Mouse (Mus musculus): Measurements from ENCODE around the gene Fat1. TPM values are rescaled to one million over a fixed set of nuclear protein-coding genes. Genes with fewer than 3 reads are reported as not detected.
A peak's percentile ranks its signal among the peaks of the same experiment; 100 is the strongest.

The Fat1 gene
- 24.4 TPM for polyA plus RNA-seq (2012; fragmentation: generic; extraction: Trizol)
- long read RNA-seq, experiment 1, partial matches to known transcripts, result 3 of 4 reads
- long read RNA-seq, experiment 1, other reads (novel, unspliced or antisense), result 1 of 4 reads
- long read RNA-seq, experiment 2, partial matches to known transcripts, result 8 of 13 reads
- long read RNA-seq, experiment 2, other reads (novel, unspliced or antisense), result 5 of 13 reads

GRCm38 (mm10) chr8:44934850-44935497, at the start of gene Fat1:
Gene Fat1 (plus strand): TSS chr8:44935447.
- peaks cover 22% of the 10 kb centered on the region for H3K79me3 ChIP-seq (ENCODE audit: low read depth)

GRCm38 (mm10) chr8:44894626-44895025, 40.6 kb upstream of the Fat1 start:
- H3ac ChIP-seq (ENCODE audit: control insufficient read depth, insufficient read length, low read depth), result no peak overlapping the region
- H3K36me3 ChIP-seq (ENCODE audit: control insufficient read depth, insufficient read depth), result no peaks in the 10 kb centered on the region
- no peaks in the 10 kb centered on the region for H3K79me2 ChIP-seq (ENCODE audit: control insufficient read depth, insufficient read depth)
- H3K27me3 ChIP-seq (ENCODE audit: control insufficient read depth, insufficient read depth, insufficient read length), result no peaks in the 10 kb centered on the region
- no peaks in the 10 kb centered on the region for H3K79me3 ChIP-seq (ENCODE audit: low read depth)
- TF ChIP-seq FOSL1 (IDR thresholded peaks at IDR 0.05; ENCODE audit: insufficient read depth, low read length, poor library complexity, severe bottlenecking) (no peak), MYOG (IDR thresholded peaks at IDR 0.05; ENCODE audit: control insufficient read depth, extremely low read depth, insufficient read length) (no peak), MAX (IDR thresholded peaks at IDR 0.05) (no peak), USF1 (IDR thresholded peaks at IDR 0.05; ENCODE audit: low read depth) (no peak), MYOD1 (IDR thresholded peaks at IDR 0.05; ENCODE audit: control insufficient read depth, insufficient read length, low read depth) (no peak), CEBPB (IDR thresholded peaks at IDR 0.05; ENCODE audit: low read depth) (no peak), CTCF (IDR thresholded peaks at IDR 0.05; ENCODE audit: control insufficient read depth, insufficient read depth, insufficient read length) (no peak)
- no peak overlapping the region for H3K4me3 ChIP-seq (ENCODE audit: insufficient read depth, poor library complexity, severe bottlenecking)

More at GRCm38 (mm10) chr8:44934850-44935497, at the start of gene Fat1:
- Histone ChIP-seq H3K79me2 (ENCODE audit: control insufficient read depth, insufficient read depth) (peaks cover 41% of the 10 kb centered on the region), H3K4me3 (ENCODE audit: insufficient read depth, poor library complexity, severe bottlenecking) (peak within 1 kb of the TSS; percentile 64), H3ac (ENCODE audit: control insufficient read depth, insufficient read length, low read depth) (peak within 1 kb of the TSS; percentile 83), H3K36me3 (ENCODE audit: control insufficient read depth, insufficient read depth) (no peaks in the 10 kb centered on the region), H3K27me3 (ENCODE audit: control insufficient read depth, insufficient read depth, insufficient read length) (no peaks in the 10 kb centered on the region)
- TF ChIP-seq CTCF (IDR thresholded peaks at IDR 0.05; ENCODE audit: control insufficient read depth, insufficient read depth, insufficient read length), result peak; percentile 17
- no peak for TF ChIP-seq CEBPB (IDR thresholded peaks at IDR 0.05; ENCODE audit: low read depth)
- peak; percentile 40 for TF ChIP-seq MYOD1 (IDR thresholded peaks at IDR 0.05; ENCODE audit: control insufficient read depth, insufficient read length, low read depth)
- TF ChIP-seq MAX (IDR thresholded peaks at IDR 0.05), result no peak

DNA sequence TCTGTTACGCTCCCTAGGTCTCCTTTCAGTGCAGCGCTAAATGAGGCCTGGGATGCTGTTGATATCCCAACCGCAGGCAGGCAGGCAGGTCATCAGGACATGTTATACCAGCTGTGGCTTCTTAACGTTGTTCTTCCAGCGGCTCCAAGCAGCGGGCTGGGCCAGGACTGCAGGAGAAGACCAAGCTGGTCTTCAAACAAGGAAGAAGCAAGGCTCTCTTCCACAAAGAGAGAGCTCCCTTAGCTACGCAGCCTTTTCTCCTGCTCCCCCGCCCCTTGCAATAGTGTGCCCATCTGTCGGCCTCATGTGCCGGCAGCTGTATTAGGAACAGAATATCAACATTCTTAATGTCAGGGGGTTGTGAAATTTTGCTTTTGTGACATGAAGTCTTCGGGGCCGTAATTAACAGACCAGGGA, 35.7 kb upstream of the Fat1 start:
- Histone ChIP-seq H3K27me3 (ENCODE audit: control insufficient read depth, insufficient read depth, insufficient read length) (no peaks in the 10 kb centered on the region), H3ac (ENCODE audit: control insufficient read depth, insufficient read length, low read depth) (no peak overlapping the region), H3K79me3 (ENCODE audit: low read depth) (no peaks in the 10 kb centered on the region), H3K36me3 (ENCODE audit: control insufficient read depth, insufficient read depth) (no peaks in the 10 kb centered on the region), H3K4me3 (ENCODE audit: insufficient read depth, poor library complexity, severe bottlenecking) (no peak overlapping the region), H3K79me2 (ENCODE audit: control insufficient read depth, insufficient read depth) (no peaks in the 10 kb centered on the region)
- TF ChIP-seq MYOD1 (IDR thresholded peaks at IDR 0.05; ENCODE audit: control insufficient read depth, insufficient read length, low read depth), result no peak
- no peak for TF ChIP-seq MAX (IDR thresholded peaks at IDR 0.05)
- no peak for TF ChIP-seq CTCF (IDR thresholded peaks at IDR 0.05; ENCODE audit: control insufficient read depth, insufficient read depth, insufficient read length)
- no peak for TF ChIP-seq CEBPB (IDR thresholded peaks at IDR 0.05; ENCODE audit: low read depth)
- no peak for TF ChIP-seq USF1 (IDR thresholded peaks at IDR 0.05; ENCODE audit: low read depth)
- TF ChIP-seq MYOG (IDR thresholded peaks at IDR 0.05; ENCODE audit: control insufficient read depth, extremely low read depth, insufficient read length), result no peak
- TF ChIP-seq FOSL1 (IDR thresholded peaks at IDR 0.05; ENCODE audit: insufficient read depth, low read length, poor library complexity, severe bottlenecking), result no peak

DNA sequence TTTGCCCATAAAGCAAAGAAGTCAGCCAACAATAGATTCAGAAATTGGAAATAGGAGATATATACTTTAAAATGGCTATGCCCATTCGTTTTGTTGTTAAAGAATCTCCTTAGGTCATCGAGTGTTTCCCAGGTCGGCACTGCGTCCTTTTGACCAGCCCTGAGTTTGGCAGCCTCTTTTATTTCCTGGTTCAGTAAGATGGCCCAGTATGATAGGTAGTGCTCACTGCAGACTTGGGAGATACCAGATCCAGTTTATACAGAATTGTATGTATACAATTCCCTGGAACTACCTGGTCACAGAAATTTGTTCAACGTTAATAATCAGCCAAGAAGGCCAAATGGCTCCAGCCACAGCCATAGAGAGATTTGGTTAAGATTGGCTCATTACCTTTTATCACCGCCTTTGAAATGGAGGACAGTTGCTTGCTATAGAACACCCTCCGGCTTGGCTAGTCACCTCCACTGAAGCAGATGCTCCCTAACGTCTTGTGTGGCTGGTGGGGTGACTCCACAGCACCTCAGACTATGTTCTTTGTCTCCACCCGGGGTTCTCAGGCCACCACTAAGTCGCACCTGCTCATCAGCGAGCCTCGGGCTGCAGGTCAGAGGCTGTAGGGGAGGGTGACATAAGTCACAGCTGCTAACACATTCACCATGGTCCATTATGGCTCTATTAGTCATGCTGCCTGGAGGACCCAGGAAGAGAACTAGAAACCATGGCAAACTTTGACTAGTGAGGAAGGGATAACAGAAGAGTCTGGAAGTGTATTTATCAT, 23.9 kb upstream of the Fat1 start:
- Histone ChIP-seq H3K27me3 (ENCODE audit: control insufficient read depth, insufficient read depth, insufficient read length) (no peaks in the 10 kb centered on the region), H3K36me3 (ENCODE audit: control insufficient read depth, insufficient read depth) (no peaks in the 10 kb centered on the region), H3K79me3 (ENCODE audit: low read depth) (no peaks in the 10 kb centered on the region), H3ac (ENCODE audit: control insufficient read depth, insufficient read length, low read depth) (no peak overlapping the region), H3K79me2 (ENCODE audit: control insufficient read depth, insufficient read depth) (no peaks in the 10 kb centered on the region), H3K4me3 (ENCODE audit: insufficient read depth, poor library complexity, severe bottlenecking) (no peak overlapping the region)
- no peak for TF ChIP-seq MYOG (IDR thresholded peaks at IDR 0.05; ENCODE audit: control insufficient read depth, extremely low read depth, insufficient read length)
- no peak for TF ChIP-seq CEBPB (IDR thresholded peaks at IDR 0.05; ENCODE audit: low read depth)
- TF ChIP-seq MAX (IDR thresholded peaks at IDR 0.05), result no peak
- TF ChIP-seq CTCF (IDR thresholded peaks at IDR 0.05; ENCODE audit: control insufficient read depth, insufficient read depth, insufficient read length), result no peak
- no peak for TF ChIP-seq USF1 (IDR thresholded peaks at IDR 0.05; ENCODE audit: low read depth)
- TF ChIP-seq MYOD1 (IDR thresholded peaks at IDR 0.05; ENCODE audit: control insufficient read depth, insufficient read length, low read depth), result no peak
- TF ChIP-seq FOSL1 (IDR thresholded peaks at IDR 0.05; ENCODE audit: insufficient read depth, low read length, poor library complexity, severe bottlenecking), result no peak

DNA sequence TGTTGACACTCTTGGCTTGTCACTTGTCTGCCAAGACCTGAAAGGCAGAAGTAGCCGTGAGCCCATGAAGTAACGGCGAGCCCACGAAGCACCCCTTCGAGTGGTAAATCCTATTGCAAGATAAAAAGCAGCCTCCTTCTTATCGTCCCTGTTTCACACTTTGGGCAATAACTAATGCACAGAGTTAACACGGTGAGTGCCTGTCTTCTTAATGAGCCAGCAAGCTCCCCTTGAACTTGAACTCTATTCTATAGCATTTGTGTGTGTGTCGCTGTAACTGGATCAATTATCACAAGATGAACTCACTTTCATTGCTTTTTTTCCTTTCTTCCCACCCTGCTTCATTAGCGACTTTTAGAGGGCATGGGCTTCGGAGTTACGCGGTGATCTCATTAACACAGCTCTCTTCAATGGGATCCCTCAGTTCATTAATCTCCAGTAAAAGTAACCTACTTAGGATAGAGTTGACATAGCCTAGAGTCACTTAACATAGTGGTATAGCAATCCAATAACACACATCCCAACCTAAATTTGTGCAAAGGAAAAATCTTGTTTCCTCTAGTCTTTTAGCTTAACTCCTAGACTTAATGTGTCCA, 15.7 kb upstream of the Fat1 start:
- Histone ChIP-seq H3K79me2 (ENCODE audit: control insufficient read depth, insufficient read depth) (no peaks in the 10 kb centered on the region), H3K27me3 (ENCODE audit: control insufficient read depth, insufficient read depth, insufficient read length) (no peaks in the 10 kb centered on the region), H3K36me3 (ENCODE audit: control insufficient read depth, insufficient read depth) (no peaks in the 10 kb centered on the region), H3K79me3 (ENCODE audit: low read depth) (no peaks in the 10 kb centered on the region), H3ac (ENCODE audit: control insufficient read depth, insufficient read length, low read depth) (no peak overlapping the region), H3K4me3 (ENCODE audit: insufficient read depth, poor library complexity, severe bottlenecking) (no peak overlapping the region)
- TF ChIP-seq MYOD1 (IDR thresholded peaks at IDR 0.05; ENCODE audit: control insufficient read depth, insufficient read length, low read depth), result no peak
- TF ChIP-seq CTCF (IDR thresholded peaks at IDR 0.05; ENCODE audit: control insufficient read depth, insufficient read depth, insufficient read length), result no peak
- no peak for TF ChIP-seq CEBPB (IDR thresholded peaks at IDR 0.05; ENCODE audit: low read depth)
- TF ChIP-seq FOSL1 (IDR thresholded peaks at IDR 0.05; ENCODE audit: insufficient read depth, low read length, poor library complexity, severe bottlenecking), result no peak

All from C2C12 (cell line).